Mouse (Mus musculus) cerebellum, postnatal 4 days (tissue): ENCODE measurements at regions not wholly inside any gene's neighbourhood (a gene's known extent, or its start where the extent isn't known, plus 50 kb on each side); places are given as distances from the start of the nearest gene placed in this dataset.

Experiments used
- DNase-seq, 2 experiments: peaks; one replicate each; pipeline ENCODE4 v3.0.0; 2022; ENCODE audit warnings: low spot score in 2 of 2, mixed read lengths in 1 of 2

- no peak for DNase-seq
Measured at GRCm38 (mm10) chr8:86360283-86360682, 220.2 kb downstream of the Abcc12 start.

GRCm38 (mm10) chr8:86359518-86359917, 221.0 kb downstream of the Abcc12 start:
- DNase-seq: no peak

- DNase-seq: no peak
Measured at GRCm38 (mm10) chr8:86353816-86354215, 226.7 kb downstream of the Abcc12 start.

- no peak for DNase-seq
Measured at GRCm38 (mm10) chr8:86351545-86352190, 228.8 kb downstream of the Abcc12 start.

- no peak for DNase-seq
Measured at GRCm38 (mm10) chr8:86350128-86350527, 230.4 kb downstream of the Abcc12 start.

GRCm38 (mm10) chr8:86342016-86342684, 238.3 kb downstream of the Abcc12 start:
- no peak for DNase-seq

GRCm38 (mm10) chr8:86338574-86339264, 241.8 kb downstream of the Abcc12 start:
- DNase-seq: no peak

- DNase-seq: no peak
Measured at GRCm38 (mm10) chr8:86331383-86331782, 249.1 kb downstream of the Abcc12 start.

GRCm38 (mm10) chr8:86328626-86329025, 251.9 kb downstream of the Abcc12 start:
- DNase-seq: no peak

- DNase-seq: no peak
Measured at GRCm38 (mm10) chr8:86327982-86328381, 252.5 kb downstream of the Abcc12 start.

GRCm38 (mm10) chr8:86325040-86325439, 255.4 kb downstream of the Abcc12 start:
- DNase-seq: no peak

- DNase-seq: no peak
Measured at GRCm38 (mm10) chr8:86324542-86324941, 255.9 kb downstream of the Abcc12 start.

GRCm38 (mm10) chr8:86323823-86324222, 256.7 kb downstream of the Abcc12 start:
- no peak for DNase-seq

GRCm38 (mm10) chr8:86322494-86322893, 258.0 kb downstream of the Abcc12 start:
- no peak for DNase-seq

- no peak for DNase-seq
Measured at GRCm38 (mm10) chr8:86320938-86321337, 259.5 kb downstream of the Abcc12 start.

- no peak for DNase-seq
Measured at GRCm38 (mm10) chr8:86318531-86318930, 262.0 kb downstream of the Abcc12 start.

- DNase-seq: peak in 1 of 2 experiments; percentile 63
Measured at GRCm38 (mm10) chr8:86316236-86316635, 264.2 kb downstream of the Abcc12 start.

GRCm38 (mm10) chr8:86309460-86309859, 271.0 kb downstream of the Abcc12 start:
- DNase-seq: no peak

- DNase-seq: no peak
Measured at GRCm38 (mm10) chr8:86307339-86307738, 273.1 kb downstream of the Abcc12 start.

- no peak for DNase-seq
Measured at GRCm38 (mm10) chr8:86301885-86302509, 278.5 kb downstream of the Abcc12 start.

- no peak for DNase-seq
Measured at GRCm38 (mm10) chr8:86288713-86289384, 291.6 kb downstream of the Abcc12 start.

- peak in 1 of 2 experiments; percentile 37 for DNase-seq
Measured at GRCm38 (mm10) chr8:86282922-86283321, 297.6 kb downstream of the Abcc12 start.
